Mouse (Mus musculus): Measurements from ENCODE around the gene Tle2.

The Tle2 gene

GRCm38 (mm10) chr10:81604968-81605665, 30.8 kb downstream of the Tle2 start:
- peak; percentile 74 for DNase-seq (ENCODE audit: low spot score)

DNA sequence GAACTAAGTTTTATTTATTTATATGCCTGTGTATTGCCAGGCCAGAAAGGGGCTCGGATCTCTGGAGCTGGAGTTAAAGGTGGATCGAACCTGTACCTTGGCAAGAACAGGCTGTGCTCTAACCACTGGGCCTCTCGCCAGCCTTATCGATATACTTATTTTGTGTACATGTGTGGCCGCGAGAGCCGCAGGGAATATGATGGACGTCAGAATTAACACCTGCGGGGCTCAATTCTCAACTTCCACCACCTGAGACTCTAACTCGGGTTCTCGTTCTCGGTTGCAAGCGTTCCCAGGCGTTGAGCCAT, 31.3 kb downstream of the Tle2 start:
- no peak for DNase-seq (ENCODE audit: low spot score)

GRCm38 (mm10) chr10:81605974-81606751, 31.8 kb downstream of the Tle2 start, which contains the start of gene BC025920:
Gene BC025920, plus strand, starts transcription at chr10:81606270.
- DNase-seq (ENCODE audit: low spot score) = peak; percentile 96

- DNase-seq (ENCODE audit: low spot score) = no peak
These were observed 33.9 kb downstream of the Tle2 start for GRCm38 (mm10) chr10:81608308-81608707.

- DNase-seq (ENCODE audit: low spot score) = no peak
These were observed 38.4 kb downstream of the Tle2 start for GRCm38 (mm10) chr10:81612779-81613178.

GRCm38 (mm10) chr10:81615486-81615885, 41.1 kb downstream of the Tle2 start:
- no peak for DNase-seq (ENCODE audit: low spot score)

GRCm38 (mm10) chr10:81619976-81620375, 45.6 kb downstream of the Tle2 start:
- DNase-seq (ENCODE audit: low spot score) = no peak

DNA sequence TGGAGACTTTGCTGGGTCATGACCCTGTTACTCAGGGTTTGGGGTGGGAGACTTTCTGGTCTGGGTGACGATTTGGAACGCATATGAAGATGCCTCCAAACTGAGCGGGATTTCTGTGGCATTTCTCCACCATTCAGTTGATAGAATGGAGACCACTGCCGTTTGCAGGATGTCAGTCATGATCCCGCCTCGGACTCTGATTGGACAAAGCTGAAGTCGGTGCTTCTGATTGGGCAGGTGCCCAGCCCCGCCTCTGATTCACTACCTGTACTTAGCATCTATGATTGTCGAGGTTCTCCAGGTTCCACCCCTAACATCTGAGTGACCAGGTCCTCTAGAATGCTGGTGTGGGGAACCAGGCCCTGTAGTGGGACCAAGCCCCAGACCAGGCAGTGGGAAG, 46.4 kb downstream of the Tle2 start:
- DNase-seq (ENCODE audit: low spot score) = no peak

DNA sequence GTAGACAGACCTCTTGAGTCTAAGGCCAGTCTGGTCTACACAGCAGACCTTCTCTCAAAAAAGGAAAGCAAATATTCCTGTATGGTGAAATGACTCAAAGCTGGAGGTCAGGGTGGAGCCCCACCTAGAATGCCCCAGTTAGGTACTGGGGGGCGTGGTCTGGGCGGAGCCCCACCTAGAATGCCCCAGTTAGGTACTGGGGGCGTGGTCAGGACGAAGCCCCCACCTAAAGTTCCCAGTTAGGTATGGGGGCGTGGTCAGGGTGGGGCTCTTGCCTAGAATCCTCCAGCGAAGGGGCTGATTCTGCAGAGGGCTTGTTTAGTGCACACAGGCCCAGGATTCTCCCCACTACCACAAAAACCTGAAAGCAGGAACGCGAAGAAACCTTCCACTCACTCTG, 49.1 kb downstream of the Tle2 start:
- DNase-seq (ENCODE audit: low spot score) = no peak

DNA sequence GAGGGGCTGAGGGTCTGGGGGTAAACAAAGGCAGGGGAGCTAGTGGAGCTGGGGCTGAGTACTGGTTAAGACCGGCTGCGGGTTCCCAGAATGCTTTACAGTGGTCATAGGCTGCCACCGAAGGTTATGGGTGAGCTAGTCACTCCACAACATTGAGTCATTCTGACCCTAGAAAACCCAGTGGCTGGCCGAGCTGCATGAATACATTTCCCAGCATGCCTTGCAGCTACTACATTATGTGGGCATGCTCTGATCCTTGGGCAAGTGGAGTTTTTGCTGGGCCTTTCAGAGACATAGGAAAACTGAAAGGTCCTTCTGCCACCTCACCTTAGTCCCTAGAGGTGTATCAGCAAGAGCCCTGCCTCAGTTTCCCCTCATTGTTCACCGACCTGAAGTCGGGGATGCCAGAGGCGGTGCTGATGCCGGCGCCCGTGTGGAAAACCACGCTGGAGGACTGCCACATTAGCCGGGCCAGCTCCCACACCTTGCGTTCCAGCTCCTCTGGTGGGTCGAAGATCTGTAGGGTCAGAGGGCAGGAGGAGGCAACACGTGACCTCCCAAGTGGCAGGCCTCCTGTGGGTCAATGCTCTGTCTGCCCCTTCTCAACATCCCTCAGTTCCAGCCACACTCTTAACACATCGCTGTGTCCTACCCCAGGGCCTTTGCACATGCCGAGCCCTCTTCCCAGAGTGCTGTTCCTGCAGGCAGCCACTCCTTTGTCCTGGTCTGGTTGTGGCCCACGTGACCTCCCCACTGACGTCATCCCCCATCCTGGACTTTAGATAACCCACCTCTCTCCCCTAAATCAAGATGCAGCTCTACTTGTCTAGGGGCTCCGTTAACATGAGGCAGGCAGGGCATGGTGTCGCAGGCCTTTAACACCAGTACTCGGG, 52.0 kb downstream of the Tle2 start:
- no peak for DNase-seq (ENCODE audit: low spot score)

DNA sequence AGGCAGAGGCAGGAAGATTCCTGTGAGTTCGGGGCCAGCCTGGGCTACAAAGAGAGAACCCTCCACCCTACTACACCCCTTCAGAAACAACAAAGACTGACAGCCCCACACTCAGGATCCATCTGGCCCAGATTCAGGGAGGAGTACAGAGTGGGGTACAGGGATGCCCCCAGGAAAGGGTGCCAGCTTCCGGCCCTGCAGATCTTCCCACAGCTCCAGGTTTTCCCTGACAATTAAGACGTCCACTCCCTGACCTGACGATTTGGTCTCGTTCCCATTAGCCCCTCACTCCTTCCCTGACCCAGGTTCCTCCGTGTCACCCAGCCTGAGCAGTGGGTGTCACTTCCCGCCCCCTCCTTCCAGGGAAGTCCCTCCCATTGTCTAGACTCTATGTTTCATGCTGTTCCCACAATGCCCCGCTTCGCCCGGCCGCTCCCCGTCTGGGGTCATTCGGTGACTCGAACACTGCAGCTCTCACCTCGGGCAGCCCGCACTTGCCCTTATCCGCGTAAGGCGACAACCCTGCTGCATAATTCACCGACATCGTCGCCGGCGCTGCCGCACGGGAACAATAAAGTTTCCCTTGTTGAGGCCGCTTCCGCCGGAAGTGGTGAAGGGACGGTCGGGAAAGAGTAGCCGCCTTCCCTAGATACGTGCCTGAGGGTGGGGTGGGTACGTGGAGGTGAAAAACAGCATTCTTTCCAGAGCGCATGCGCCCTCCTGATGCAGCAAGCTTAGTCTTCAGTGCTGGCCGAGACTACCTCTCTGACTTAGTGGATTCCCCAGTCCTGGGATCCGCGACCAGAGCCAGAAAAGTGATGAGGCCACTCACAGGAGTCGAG, 52.9 kb downstream of the Tle2 start, which contains the start of gene Sirt6:
Sirt6 (minus strand) TSS at position 804 of the 842 bp plus-strand sequence.
- peak; percentile 92 for DNase-seq (ENCODE audit: low spot score)

GRCm38 (mm10) chr10:81627836-81628220, 53.5 kb downstream of the Tle2 start:
- no peak for DNase-seq (ENCODE audit: low spot score)

GRCm38 (mm10) chr10:81628390-81628789, 54.0 kb downstream of the Tle2 start, which contains the start of gene Ankrd24:
Gene Ankrd24, plus strand, starts transcription at chr10:81628540.
- DNase-seq (ENCODE audit: low spot score) = no peak

GRCm38 (mm10) chr10:81633253-81634099, 59.1 kb downstream of the Tle2 start:
- DNase-seq (ENCODE audit: low spot score) = peak; percentile 86

- no peak for DNase-seq (ENCODE audit: low spot score)
These were observed 62.0 kb downstream of the Tle2 start for GRCm38 (mm10) chr10:81636338-81636737.

DNA sequence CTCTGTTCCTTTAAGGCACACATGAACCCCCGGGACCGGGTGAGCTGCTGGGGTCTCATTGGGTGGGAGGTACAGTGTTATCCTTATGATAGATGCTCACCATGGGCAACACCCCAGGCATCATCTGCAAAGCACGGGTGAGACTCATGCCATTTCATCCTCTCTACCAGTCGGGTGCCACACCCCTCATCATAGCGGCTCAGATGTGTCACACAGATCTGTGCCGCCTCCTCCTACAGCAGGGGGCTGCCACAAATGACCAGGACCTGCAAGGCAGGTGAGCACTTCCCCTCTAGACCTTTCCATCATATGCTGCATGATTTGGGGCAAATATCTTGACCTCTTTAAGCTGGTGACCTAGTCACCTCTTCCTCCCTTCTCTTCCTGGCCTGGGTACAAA, 63.7 kb downstream of the Tle2 start:
- DNase-seq (ENCODE audit: low spot score) = no peak
